Mouse (Mus musculus) liver, postnatal 0 days (tissue): ENCODE measurements around the gene Mnd1.

Source experiments
- CTCF ChIP-seq: sonication (generic); IDR thresholded peaks from 2 replicates; pipeline ENCODE4 v1.5.1; 2016; ENCODE audit warnings: antibody characterized with exemption, low read depth
- EP300 ChIP-seq: IDR thresholded peaks from 2 replicates; pipeline ENCODE4 v1.6.1; 2016; ENCODE audit warnings: antibody characterized with exemption, low read depth, mild to moderate bottlenecking

DNA sequence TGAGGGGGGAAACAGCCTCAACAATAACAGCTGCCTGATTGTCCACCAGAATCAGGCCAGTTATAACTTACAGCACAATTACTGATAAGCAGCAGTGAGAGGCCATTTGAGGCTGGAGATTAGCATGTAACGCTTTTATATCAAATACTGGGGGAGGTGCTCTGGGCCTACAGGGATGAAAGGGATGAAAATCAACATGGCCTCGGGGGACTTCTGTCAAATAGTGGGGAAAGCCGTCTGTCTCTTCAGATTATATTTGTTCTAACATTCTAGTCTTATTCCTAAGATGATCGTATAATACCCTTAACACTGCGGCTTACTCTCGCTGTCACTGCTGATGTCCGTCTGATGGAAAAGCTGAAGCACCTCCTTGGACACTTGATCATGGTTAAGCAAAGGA is 75.5 kb downstream of the Mnd1 start:
- no peak for TF ChIP-seq CTCF
- TF ChIP-seq EP300 = no peak
